Mouse (Mus musculus): ENCODE measurements around the gene Tmem120a.

GRCm38 (mm10) chr5:135721076-135721475, 23.2 kb downstream of the Tmem120a start:
- TF ChIP-seq POLR2A (IDR thresholded peaks at IDR 0.05; ENCODE audit: control insufficient read depth, low read depth, low read length) (no peak), CTCF (IDR thresholded peaks at IDR 0.05; ENCODE audit: control insufficient read depth, insufficient read depth, insufficient replicate concordance, low read depth, low read length) (no peak)

All from testis, adult 2 months (tissue).